Mouse (Mus musculus) heart, adult 9 months (tissue): ENCODE data around the gene Recql5.
A peak's percentile ranks its signal among the peaks of the same experiment; 100 is the strongest.

Source experiments
- DNase-seq, 2 experiments: peaks; one replicate each; pipeline ENCODE4 v3.0.0; 2022; ENCODE audit warnings: low spot score in 2 of 2

Recql5 gene

GRCm38 (mm10) chr11:115933108-115933746, at the start of gene Recql5, which contains the start of gene Sap30bp:
Recql5 (minus strand) TSS chr11:115933477.
Sap30bp (plus strand) TSS chr11:115933282.
- DNase-seq = peak; percentile 96 to 97

- DNase-seq = no peak
These were observed 49.2 kb upstream of the Recql5 start for GRCm38 (mm10) chr11:115982472-115982871.

GRCm38 (mm10) chr11:115975544-115975943, 42.3 kb upstream of the Recql5 start:
- DNase-seq = no peak

- no peak for DNase-seq
These were observed 41.8 kb upstream of the Recql5 start for GRCm38 (mm10) chr11:115975083-115975420.

GRCm38 (mm10) chr11:115974309-115975082, 41.2 kb upstream of the Recql5 start, which contains the start of gene Itgb4:
Itgb4 (plus strand) TSS chr11:115974709.
- DNase-seq = no peak

- no peak for DNase-seq
These were observed 37.7 kb upstream of the Recql5 start for GRCm38 (mm10) chr11:115971016-115971415.

GRCm38 (mm10) chr11:115970006-115970673, 36.9 kb upstream of the Recql5 start:
- DNase-seq = no peak

GRCm38 (mm10) chr11:115968731-115969405, 35.6 kb upstream of the Recql5 start:
- no peak for DNase-seq

- peak; percentile 48 for DNase-seq
These were observed 31.8 kb upstream of the Recql5 start for GRCm38 (mm10) chr11:115964977-115965604.

GRCm38 (mm10) chr11:115962651-115963412, 29.6 kb upstream of the Recql5 start:
- no peak for DNase-seq

GRCm38 (mm10) chr11:115959018-115959417, 25.7 kb upstream of the Recql5 start:
- no peak for DNase-seq

GRCm38 (mm10) chr11:115957971-115958370, 24.7 kb upstream of the Recql5 start:
- no peak for DNase-seq

GRCm38 (mm10) chr11:115956453-115956852, 23.2 kb upstream of the Recql5 start:
- no peak for DNase-seq

- peak in 1 of 2 experiments; percentile 61 for DNase-seq
These were observed 22.1 kb upstream of the Recql5 start for GRCm38 (mm10) chr11:115955195-115955858.

GRCm38 (mm10) chr11:115954712-115955111, 21.4 kb upstream of the Recql5 start:
- DNase-seq = no peak

- no peak for DNase-seq
These were observed 17.4 kb upstream of the Recql5 start for GRCm38 (mm10) chr11:115950719-115951118.

GRCm38 (mm10) chr11:115948316-115948715, 15.0 kb upstream of the Recql5 start:
- no peak for DNase-seq

GRCm38 (mm10) chr11:115946221-115946828, 13.0 kb upstream of the Recql5 start:
- no peak for DNase-seq

- DNase-seq = no peak
These were observed 12.0 kb upstream of the Recql5 start for GRCm38 (mm10) chr11:115945247-115945646.

- no peak for DNase-seq
These were observed 8.7 kb upstream of the Recql5 start for GRCm38 (mm10) chr11:115941980-115942379.
